ENCODE assay signal across 10 mouse cellular contexts in the genomic region with DNA sequence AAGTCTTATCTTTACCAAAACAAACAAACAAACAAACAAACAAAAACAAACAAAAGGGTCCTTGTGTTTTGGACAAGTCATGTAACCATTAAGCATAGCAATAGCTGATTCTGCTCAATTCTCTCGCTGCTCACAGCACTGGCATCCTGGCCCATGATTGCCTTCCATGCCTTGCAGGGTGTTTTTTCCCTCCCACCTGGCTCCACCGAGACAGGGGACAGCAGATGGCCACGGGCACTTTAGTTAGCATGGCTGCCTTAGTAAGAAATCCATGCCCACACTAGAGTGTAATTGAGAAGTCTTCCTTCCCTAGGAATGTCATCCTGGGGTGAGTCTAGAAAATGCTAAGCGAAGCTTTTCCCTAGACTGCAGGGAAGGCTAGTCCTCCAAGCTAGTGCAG.
A peak's percentile ranks its signal among the peaks of the same experiment; 100 is the strongest.
DNase-seq lines count a peak whose midpoint lies in the region.
"Had no signal": no experiment of that assay in that cellular context is flagged by ENCODE, and none has a peak within 500 bp of the region (broad histone marks: within the 10 kb centered on the region; RNA-seq: fewer than 3 reads in every experiment).

No protein-coding gene starts in this region.

- peak; percentile 13 for DNase-seq in cerebellum, adult 9-10 months
- no peak for DNase-seq in cerebellum, adult 11-12 months
- peak; percentile 42 to 64 for DNase-seq in cerebellum, postnatal 10 days
- no peak for DNase-seq in cerebellum, postnatal 4 days (ENCODE audit: low spot score in 2 of 2)
- peak; percentile 36 to 60 for DNase-seq in cerebellum, postnatal 25 days
- peak; percentile 22 to 31 for DNase-seq in cerebellum, postnatal 36 days
- DNase-seq in left cerebral cortex, adult 9 months (ENCODE audit: low spot score in 2 of 2), result no peak
- DNase-seq: adrenal gland, adult 2 months; adrenal gland, postnatal 10 days; adrenal gland, postnatal 25 days had no signal

Comparison
In these comparisons a context has a peak if more than half of its experiments do, and no peak if none do; other contexts are left out.
1. DNase-seq: peak in cerebellum, adult 9-10 months (single experiment), cerebellum, postnatal 10 days (2 of 2), cerebellum, postnatal 25 days (2 of 2) and cerebellum, postnatal 36 days (2 of 2); none in cerebellum, adult 11-12 months (single experiment), cerebellum, postnatal 4 days (0 of 2) and left cerebral cortex, adult 9 months (0 of 2).